Mouse (Mus musculus): ENCODE measurements around the gene Tbc1d10c. TPM values are rescaled to one million over a fixed set of nuclear protein-coding genes. Genes with fewer than 3 reads are reported as not detected.

Tbc1d10c gene
- polyA plus RNA-seq, 1 experiment from 2014 or later = 3.7 TPM

DNA sequence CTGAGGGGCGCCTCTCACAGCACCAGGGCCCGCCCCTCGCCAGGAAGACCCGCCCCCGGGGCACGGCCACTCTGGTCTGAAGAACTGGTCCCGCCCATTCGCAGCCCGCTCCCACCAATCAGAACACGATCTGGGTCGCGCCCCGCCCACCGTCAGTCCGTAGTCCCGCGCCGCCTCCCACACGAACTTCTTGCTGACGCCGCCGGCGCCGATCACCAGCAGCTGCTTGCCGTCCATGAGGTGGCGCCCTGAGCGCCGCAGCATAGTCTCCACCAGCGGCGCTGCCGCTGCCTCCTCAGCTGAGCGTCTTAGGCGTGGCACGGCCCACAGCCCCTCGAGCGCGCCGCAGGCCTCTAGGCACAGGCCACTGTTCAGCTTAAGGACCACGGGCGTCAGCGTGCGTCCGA lies 21.7 kb downstream of the Tbc1d10c start:
- peak overlapping the region; percentile 83 for H3K9ac ChIP-seq
- H3K36me3 ChIP-seq = no peaks in the 10 kb centered on the region
- peaks cover 48% of the 10 kb centered on the region for H3K4me1 ChIP-seq (replicated peaks)
- ATAC-seq (ENCODE audit: low read depth) = peak; percentile 92
- H3K4me2 ChIP-seq = peak overlapping the region; percentile 97
- no peaks in the 10 kb centered on the region for H3K9me3 ChIP-seq (replicated peaks)
- no peaks in the 10 kb centered on the region for H3K27me3 ChIP-seq
- WGBS (ENCODE audit: insufficient replicate concordance) = under 1% methylated on average over 43 of the region's 43 CpGs
- H3K27ac ChIP-seq = peak overlapping the region; percentile 87
- peak; percentile 99 for DNase-seq
- H3K4me3 ChIP-seq (replicated peaks) = peak overlapping the region; percentile 65

DNA sequence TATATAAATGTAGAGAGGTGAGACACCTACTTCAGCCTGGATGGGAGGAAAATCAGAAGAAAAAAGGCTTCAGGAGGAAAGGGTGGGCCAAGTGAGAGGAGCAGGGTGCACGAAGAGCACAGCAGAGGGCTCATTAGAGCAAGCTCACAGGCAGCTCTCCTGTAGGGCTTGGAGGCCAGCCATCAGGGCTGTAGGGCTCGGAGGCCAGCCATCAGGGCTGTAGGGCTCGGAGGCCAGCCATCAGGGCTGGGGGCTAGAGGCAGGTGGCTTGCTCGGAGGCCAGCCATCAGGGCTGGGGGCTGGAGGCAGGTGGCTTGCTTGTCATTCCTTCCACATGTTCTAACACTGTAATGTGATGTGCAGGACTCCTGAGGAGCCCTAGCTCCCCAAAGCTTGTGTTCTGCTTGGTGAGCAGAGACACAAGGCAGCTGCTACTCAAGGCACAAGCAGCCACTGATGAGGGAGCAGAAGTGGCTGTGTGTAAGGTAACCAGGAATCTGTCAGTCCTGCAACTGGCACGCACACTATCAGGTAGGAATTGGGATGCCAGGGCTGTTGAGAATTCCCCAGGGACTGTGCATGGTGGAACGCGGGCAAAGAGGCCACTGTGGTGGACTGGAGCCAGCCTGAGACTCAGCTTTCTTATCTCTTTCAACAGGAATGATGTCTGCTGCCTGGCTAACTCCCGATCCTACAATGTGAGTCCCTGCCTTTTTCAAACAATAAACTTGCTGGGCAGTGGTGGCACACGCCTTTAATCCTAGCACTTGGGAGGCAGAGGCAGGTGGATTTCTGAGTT lies 24.2 kb downstream of the Tbc1d10c start:
- no peaks in the 10 kb centered on the region for H3K36me3 ChIP-seq
- 66% methylated on average over 9 of the region's 9 CpGs for WGBS (ENCODE audit: insufficient replicate concordance)
- no peak overlapping the region for H3K4me3 ChIP-seq (replicated peaks)
- H3K4me2 ChIP-seq = no peak overlapping the region
- no peaks in the 10 kb centered on the region for H3K9me3 ChIP-seq (replicated peaks)
- H3K27me3 ChIP-seq = no peaks in the 10 kb centered on the region
- peaks cover 65% of the 10 kb centered on the region for H3K4me1 ChIP-seq (replicated peaks)
- 0 out of 2 replicates have a peak overlapping the region, but pooled peaks have one; percentile 26 for H3K9ac ChIP-seq
- ATAC-seq (ENCODE audit: low read depth) (no peak), DNase-seq (no peak)
- H3K27ac ChIP-seq = no peak overlapping the region

DNA sequence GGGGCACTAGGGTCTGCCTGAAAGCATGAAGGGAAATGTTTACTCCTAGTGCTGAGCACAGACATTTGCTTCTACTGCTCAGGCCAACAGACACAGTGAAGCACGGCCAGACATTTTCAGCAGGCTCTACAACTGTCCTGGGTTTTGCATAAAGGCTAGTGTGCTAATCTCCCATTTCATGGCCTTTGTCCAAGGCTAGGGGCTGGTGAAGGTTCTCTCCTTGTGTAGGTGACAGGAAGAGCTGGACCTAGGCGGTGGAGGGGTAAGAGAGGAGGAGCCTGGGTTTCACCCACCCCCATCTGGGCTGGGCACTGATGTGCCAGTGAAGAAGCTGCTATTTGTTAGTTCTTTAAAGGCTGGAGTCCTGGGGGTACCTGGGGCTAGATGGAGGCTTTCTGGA lies 26.4 kb downstream of the Tbc1d10c start:
- no peaks in the 10 kb centered on the region for H3K9me3 ChIP-seq (replicated peaks)
- 62% methylated on average over 2 of the region's 2 CpGs for WGBS (ENCODE audit: insufficient replicate concordance)
- no peak overlapping the region for H3K9ac ChIP-seq
- no peaks in the 10 kb centered on the region for H3K27me3 ChIP-seq
- peak overlapping the region; percentile 76 for H3K27ac ChIP-seq
- peaks cover 18% of the 10 kb centered on the region for H3K36me3 ChIP-seq
- H3K4me1 ChIP-seq (replicated peaks) = peaks cover 56% of the 10 kb centered on the region
- H3K4me3 ChIP-seq (replicated peaks) = no peak overlapping the region
- DNase-seq (no peak), ATAC-seq (ENCODE audit: low read depth) (no peak)
- H3K4me2 ChIP-seq = no peak overlapping the region

DNA sequence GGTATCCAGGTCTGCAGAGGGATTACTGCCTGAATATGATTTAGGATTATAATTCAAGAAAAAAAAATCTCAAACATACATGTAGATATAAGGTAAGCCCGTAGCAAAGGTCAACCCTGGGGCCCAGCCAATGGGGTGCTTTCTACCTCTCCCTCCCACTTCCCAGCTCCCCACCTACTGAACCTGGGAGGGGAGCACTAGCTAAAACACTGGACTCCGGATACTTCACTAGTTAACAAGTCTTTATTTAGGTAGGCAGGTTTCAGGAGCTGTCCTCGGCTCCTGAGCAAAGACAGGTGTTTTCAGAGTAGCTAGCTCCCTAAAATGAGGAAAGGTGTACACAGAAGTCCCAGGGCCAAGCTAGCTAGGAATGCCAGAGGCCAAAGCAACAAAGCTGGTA lies 27.0 kb downstream of the Tbc1d10c start:
- Histone ChIP-seq H3K4me2 (peak overlapping the region; percentile 81), H3K27me3 (no peaks in the 10 kb centered on the region), H3K36me3 (peaks cover 25% of the 10 kb centered on the region), H3K4me3 (replicated peaks) (no peak overlapping the region), H3K9me3 (replicated peaks) (no peaks in the 10 kb centered on the region), H3K4me1 (replicated peaks) (peaks cover 53% of the 10 kb centered on the region), H3K27ac (peak overlapping the region; percentile 76), H3K9ac (no peak overlapping the region)
- ATAC-seq (ENCODE audit: low read depth) (no peak), DNase-seq (no peak)
- 73% methylated on average over 3 of the region's 3 CpGs for WGBS (ENCODE audit: insufficient replicate concordance)

DNA sequence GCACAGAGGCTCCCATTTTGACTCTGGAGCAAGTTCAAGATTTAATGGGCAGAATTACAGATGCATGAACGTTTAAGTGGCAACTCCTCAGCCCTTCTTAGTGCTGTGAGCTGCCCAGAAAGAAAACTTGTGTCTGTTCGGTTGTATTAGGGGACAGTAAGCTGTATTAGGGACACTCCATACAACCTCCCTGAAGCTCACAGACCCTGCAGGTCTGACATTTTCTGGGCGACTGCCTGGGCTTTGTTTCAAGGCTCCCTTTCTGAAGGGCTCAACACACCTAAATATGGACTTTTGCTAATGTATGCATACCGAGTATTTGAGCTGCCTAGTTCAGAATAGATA lies 27.6 kb downstream of the Tbc1d10c start:
- Histone ChIP-seq H3K4me3 (replicated peaks) (peak overlapping the region; percentile 75), H3K9ac (peak overlapping the region; percentile 82), H3K4me2 (peak overlapping the region; percentile 81), H3K36me3 (peaks cover 31% of the 10 kb centered on the region), H3K27me3 (no peaks in the 10 kb centered on the region), H3K27ac (peak overlapping the region; percentile 76), H3K9me3 (replicated peaks) (no peaks in the 10 kb centered on the region), H3K4me1 (replicated peaks) (peaks cover 53% of the 10 kb centered on the region)
- WGBS (ENCODE audit: insufficient replicate concordance) = 33% methylated on average over 4 of the region's 4 CpGs
- DNase-seq = no peak
- peak; percentile 9; the same call in 1 of the 2 replicates for ATAC-seq (ENCODE audit: low read depth)

DNA sequence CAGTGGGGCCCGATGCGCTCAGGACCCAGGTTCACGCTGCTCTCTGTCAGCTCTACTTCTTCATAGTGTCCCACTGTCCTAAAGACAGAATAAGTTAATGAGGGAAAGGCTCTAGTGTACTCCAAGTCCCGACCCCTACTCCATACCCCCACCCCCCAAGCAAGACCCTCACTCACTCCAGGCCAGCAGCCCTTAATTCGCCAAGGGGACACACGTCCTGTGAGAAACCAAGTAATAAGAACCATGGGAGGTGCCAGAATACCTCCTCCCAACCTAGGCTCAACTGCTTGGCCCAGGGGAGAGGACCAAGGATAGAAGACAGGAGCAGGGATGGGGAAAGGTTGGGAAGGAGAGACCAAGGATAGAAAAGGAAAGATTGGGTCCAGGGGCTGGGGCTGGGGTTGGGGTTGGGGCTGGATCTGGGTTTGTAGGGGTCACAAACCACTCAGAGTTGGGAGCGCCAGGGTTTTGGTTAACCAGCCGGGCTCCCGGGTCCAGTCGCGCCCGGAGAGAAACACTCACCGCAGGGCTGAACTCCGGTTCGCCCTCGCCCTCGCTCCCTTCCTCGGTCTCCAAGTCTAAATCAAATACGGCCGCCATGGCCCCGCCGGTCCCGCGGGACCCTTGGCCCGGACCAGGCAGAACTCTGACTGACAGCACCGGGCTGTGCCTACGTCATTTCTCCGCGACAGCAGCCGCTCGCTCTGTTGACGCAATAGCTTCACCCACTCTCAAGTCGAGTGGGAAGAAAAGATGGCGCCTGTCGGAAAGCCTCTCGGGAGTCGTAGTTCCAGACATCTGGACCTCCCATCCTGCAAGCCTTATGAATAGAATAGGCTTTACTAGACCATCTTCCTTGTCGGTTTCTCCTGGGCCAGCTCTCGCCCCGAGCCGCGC lies 28.2 kb downstream of the Tbc1d10c start, which contains the start of gene Rps6kb2:
TSS of gene Rps6kb2 (minus strand) at position 709 of the 897 bp plus-strand sequence.
- DNase-seq (peak; percentile 91), ATAC-seq (ENCODE audit: low read depth) (peak; percentile 77)
- no peaks in the 10 kb centered on the region for H3K27me3 ChIP-seq
- H3K27ac ChIP-seq = peak within 1 kb of the TSS; percentile 76
- WGBS (ENCODE audit: insufficient replicate concordance) = 6% methylated on average over 42 of the region's 42 CpGs
- peak within 1 kb of the TSS; percentile 81 for H3K4me2 ChIP-seq
- no peaks in the 10 kb centered on the region for H3K9me3 ChIP-seq (replicated peaks)
- peaks cover 37% of the 10 kb centered on the region for H3K36me3 ChIP-seq
- peak within 1 kb of the TSS; percentile 82 for H3K9ac ChIP-seq
- H3K4me3 ChIP-seq (replicated peaks) = peak within 1 kb of the TSS; percentile 75
- peaks cover 53% of the 10 kb centered on the region for H3K4me1 ChIP-seq (replicated peaks)

DNA sequence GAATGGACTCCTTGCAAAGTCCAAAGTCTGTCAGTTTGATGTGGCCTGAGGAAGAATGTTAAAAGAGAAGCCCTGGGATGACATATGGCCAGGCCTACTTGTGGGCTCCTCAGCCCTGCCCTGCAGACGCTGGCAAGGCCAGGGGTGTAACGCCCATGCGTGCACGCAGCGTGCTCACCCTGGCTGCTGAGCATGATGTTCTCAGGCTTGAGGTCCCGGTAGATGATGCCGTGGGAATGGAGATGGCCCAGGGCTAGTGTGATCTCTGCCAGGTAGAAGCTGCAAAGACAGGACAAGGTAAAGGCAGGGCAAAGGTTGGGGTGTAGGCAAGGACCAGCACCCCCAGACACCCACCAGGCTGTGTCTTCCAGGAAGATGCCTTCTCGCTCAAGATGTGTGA lies 32.0 kb downstream of the Tbc1d10c start:
- no peak overlapping the region for H3K4me2 ChIP-seq
- no peak for ATAC-seq (ENCODE audit: low read depth)

DNA sequence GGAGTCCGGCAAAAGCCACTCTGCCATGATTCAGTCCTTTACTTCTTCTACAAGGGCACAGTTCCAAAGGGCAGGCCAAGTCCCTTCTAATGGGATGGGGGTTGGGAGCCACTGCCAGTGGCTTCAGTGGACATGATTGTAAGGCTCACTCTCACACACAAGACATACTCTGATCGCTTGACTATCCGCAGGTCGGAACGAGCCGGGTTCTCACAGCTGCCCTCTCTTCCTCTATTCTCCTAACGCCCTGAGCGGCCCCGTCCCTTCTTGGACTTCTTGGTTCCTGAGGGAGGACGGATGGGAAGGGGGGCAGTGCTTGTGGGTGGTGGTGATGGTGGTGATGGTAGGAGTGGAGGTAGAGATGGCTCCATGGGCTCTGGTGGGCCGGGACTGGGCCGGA lies 34.3 kb downstream of the Tbc1d10c start:
- H3K27me3 ChIP-seq = no peaks in the 10 kb centered on the region
- H3K4me1 ChIP-seq (replicated peaks) = peaks cover 47% of the 10 kb centered on the region
- no peak overlapping the region for H3K27ac ChIP-seq
- ATAC-seq (ENCODE audit: low read depth) = no peak
- H3K4me3 ChIP-seq (replicated peaks) = no peak overlapping the region
- H3K9me3 ChIP-seq (replicated peaks) = no peaks in the 10 kb centered on the region
- no peak overlapping the region for H3K9ac ChIP-seq
- no peak for DNase-seq
- peaks cover 82% of the 10 kb centered on the region for H3K36me3 ChIP-seq
- 86% methylated on average over 12 of the region's 12 CpGs for WGBS (ENCODE audit: insufficient replicate concordance)
- H3K4me2 ChIP-seq = no peak overlapping the region

More for the DNA sequence above, 32.0 kb downstream of the Tbc1d10c start:
- Histone ChIP-seq H3K9me3 (replicated peaks) (no peaks in the 10 kb centered on the region), H3K4me1 (replicated peaks) (peaks cover 51% of the 10 kb centered on the region), H3K9ac (no peak overlapping the region), H3K27ac (no peak overlapping the region), H3K4me3 (replicated peaks) (no peak overlapping the region), H3K27me3 (no peaks in the 10 kb centered on the region), H3K36me3 (peaks cover 62% of the 10 kb centered on the region)
- 89% methylated on average over 8 of the region's 8 CpGs for WGBS (ENCODE audit: insufficient replicate concordance)
- DNase-seq = no peak

DNA sequence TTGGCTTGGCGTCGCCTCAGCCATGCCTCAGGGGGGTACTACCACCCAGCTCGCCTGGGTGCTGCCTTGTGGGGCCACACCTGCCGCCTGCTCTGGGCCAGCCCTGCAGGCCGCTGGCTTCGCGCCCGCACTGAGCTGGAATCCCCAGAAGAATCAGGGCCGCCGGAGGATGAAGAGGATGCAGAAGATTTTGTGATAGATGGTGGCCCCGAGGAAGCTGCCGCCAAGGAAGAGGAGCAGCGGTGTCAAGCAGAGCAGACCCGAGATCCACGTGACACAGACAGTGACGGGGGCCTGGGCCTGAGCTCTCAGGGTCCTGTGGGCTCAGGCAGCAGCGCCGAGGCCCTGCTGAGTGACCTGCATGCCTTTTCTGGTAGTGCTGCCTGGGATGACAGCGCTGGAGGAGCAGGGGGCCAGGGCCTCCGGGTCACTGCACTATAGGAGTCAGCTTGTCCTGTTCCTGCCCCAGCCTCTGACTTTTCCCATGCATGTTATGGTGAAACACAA lies 35.0 kb downstream of the Tbc1d10c start:
- H3K4me1 ChIP-seq (replicated peaks) = peaks cover 43% of the 10 kb centered on the region
- DNase-seq (no peak), ATAC-seq (ENCODE audit: low read depth) (no peak)
- 0 out of 2 replicates have a peak overlapping the region, but pooled peaks have one; percentile 55 for H3K27ac ChIP-seq
- H3K36me3 ChIP-seq = peaks cover 80% of the 10 kb centered on the region
- WGBS (ENCODE audit: insufficient replicate concordance) = 71% methylated on average over 20 of the region's 20 CpGs
- H3K4me2 ChIP-seq = 0 out of 2 replicates have a peak overlapping the region, but pooled peaks have one; percentile 41
- no peak overlapping the region for H3K4me3 ChIP-seq (replicated peaks)
- no peaks in the 10 kb centered on the region for H3K9me3 ChIP-seq (replicated peaks)
- H3K27me3 ChIP-seq = no peaks in the 10 kb centered on the region
- H3K9ac ChIP-seq = no peak overlapping the region

DNA sequence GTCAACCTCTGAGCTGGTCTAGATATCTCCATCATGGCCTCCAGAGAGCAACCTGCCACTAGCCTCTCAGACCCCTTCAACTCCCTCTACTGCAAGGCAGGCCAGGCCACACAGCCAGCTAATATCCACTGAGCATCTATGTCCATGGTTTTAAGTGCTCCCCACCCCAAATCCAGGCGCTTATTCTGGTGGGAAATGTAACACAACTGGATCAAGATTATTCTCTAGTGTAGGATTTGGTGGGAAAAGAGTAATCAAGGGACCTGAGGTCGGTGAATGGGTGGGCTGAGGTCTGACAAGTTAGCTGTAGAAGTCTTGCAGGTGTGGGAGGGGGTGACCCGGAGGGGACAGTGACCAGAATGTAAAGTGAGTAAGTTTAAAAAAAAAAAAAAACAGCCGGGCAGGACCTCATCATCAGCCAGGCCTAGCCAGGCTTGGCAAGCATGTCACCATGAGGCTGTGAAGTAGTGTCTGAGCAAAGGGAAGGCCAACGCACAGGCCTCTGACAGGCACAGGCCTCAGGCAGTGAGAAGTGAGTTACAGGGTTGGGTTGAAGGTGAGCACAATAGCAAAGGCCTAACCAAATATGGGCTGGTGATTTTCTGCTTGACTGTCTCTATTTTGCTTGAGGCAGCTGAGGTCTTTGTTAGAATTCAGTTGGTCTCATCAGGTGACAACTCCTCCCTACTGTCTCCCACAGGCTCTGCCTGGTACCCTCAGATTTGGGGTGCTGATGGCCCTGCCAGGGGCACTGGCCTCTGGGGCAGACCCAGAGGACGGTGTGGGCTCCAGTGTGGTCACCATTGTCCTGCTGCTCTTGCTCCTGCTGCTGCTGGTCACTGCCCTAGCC lies 35.6 kb downstream of the Tbc1d10c start:
- no peak for DNase-seq
- peak overlapping the region; percentile 51 for H3K9ac ChIP-seq
- peak overlapping the region; percentile 55; the same call in 1 of the 2 replicates for H3K27ac ChIP-seq
- no peak for ATAC-seq (ENCODE audit: low read depth)
- WGBS (ENCODE audit: insufficient replicate concordance) = 51% methylated on average over 6 of the region's 6 CpGs
- H3K9me3 ChIP-seq (replicated peaks) = no peaks in the 10 kb centered on the region
- H3K4me3 ChIP-seq (replicated peaks) = peak overlapping the region; percentile 33
- H3K4me2 ChIP-seq = peak overlapping the region; percentile 41
- H3K27me3 ChIP-seq = no peaks in the 10 kb centered on the region
- H3K4me1 ChIP-seq (replicated peaks) = peaks cover 47% of the 10 kb centered on the region
- H3K36me3 ChIP-seq = peaks cover 80% of the 10 kb centered on the region
